Mouse (Mus musculus): ENCODE data around the gene Col6a1.
"Not testable (repeated sequence)": the region's sequence is repeated elsewhere in the genome, so short reads cannot be mapped to it uniquely, and the experiment has no call there.

Gene Col6a1

DNA sequence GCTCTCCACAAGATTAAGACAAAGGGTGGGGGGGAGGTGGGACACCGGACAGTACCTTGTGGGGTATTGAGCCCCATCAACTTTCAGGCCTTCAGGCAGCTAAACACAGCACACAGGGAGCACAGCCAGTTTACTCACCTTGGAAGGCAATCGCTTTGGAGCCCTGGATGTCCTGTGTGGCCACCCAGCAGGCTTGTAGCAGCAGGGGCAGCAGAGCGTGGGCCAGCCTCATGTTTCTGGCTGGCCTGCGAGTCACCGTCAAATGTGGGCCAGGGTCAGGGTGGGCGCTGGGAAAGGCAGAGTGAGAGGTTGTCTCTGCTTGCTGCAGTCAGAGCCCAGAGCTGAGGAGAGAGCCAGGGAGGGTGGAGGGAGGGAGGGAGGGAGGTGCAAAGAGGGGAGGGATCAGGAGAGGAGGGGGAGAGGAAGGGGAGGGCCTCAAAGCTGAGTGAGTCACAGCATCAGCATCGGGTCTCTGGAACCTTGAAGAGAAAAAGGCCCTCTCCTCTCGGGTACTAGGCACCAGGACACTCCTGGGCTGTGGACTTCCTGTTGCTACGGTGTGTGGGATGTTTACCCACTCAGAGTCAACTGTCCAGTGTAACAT, at the start of gene Col6a1:
Gene Col6a1, minus strand, starts transcription at position 487 of the 604 bp plus-strand sequence.
- peak; percentile 62 for DNase-seq

GRCm38 (mm10) chr10:76771624-76772023, 45.7 kb upstream of the Col6a1 start:
- DNase-seq = no peak

- no peak for DNase-seq
Observed at GRCm38 (mm10) chr10:76771086-76771485, 45.1 kb upstream of the Col6a1 start.

DNA sequence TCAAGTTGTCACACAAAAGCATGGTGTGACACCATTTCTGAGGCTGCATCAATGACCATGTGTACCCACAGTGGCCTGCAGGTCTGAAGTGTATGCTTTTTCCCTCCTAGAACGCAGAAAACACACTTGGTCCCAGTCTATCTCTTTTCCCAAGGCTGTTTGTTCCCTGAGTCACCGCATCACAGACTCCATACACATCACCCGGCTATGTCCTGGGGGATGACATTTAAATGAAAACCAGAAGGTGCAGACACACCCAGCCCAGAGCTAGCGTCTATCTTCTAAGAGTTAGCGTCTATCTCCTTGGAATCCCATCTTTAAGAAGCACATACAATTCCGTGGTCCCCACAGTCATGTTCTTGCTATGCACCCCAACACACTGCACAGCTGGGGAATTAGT, 43.6 kb upstream of the Col6a1 start:
- DNase-seq = no peak

DNA sequence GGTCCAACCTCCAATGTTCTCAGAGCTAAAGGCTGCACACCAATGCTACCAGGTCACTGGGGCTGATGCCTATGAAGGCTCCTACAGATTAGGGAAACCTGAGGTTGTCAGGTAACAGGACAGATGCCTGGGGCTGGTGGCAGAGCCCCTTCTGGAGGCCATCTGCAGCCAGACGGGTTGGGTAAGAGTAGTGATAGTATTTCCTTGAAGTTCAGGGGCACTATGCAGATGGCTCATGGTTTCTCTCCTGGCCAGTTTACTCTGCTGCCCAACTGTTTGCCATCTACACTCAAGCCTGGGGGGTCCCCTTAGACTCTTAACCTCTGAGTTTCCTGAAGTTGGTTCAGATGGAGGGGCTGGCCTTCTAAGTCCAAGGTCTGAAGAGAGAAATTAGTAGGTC, 40.2 kb upstream of the Col6a1 start:
- DNase-seq = no peak

DNA sequence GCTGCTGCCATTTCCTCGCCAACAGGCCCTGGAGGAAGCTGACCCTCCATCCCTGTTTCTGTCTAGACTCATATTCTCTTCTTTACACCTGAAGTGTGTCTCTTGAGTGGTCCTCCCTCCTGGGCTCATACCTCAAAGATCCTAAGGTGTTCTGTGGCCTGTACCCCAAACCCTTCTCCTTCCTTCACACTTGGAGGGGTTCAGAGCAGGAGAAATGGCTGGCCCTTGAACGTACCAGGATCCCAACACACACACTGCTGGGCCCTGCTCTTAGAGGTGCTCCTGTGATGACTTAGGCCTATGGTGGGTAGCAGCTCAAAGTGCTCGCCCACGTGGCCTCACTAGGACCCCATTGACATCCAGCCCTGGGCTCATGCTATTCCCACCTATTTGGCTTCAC, 39.0 kb upstream of the Col6a1 start:
- no peak for DNase-seq

DNA sequence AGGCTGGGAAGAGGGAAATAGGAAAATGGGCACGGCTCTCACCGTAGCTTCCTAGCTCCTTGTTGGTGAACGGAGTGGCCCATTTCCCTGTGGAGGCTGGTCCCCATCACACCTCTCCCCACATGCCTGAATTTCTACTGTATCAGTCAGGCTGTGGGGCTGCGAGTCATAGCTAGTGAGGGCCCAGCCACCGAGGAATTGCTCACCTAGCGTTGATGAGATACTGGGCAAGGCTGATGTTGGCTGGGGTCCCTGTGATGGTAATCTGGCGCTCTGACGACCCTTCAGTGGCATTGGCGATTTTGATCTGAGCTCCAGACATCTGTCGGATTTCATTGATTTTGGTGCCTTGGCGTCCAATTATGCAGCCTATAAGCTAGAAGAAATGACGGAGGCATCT, 37.0 kb upstream of the Col6a1 start:
- no peak for DNase-seq

DNA sequence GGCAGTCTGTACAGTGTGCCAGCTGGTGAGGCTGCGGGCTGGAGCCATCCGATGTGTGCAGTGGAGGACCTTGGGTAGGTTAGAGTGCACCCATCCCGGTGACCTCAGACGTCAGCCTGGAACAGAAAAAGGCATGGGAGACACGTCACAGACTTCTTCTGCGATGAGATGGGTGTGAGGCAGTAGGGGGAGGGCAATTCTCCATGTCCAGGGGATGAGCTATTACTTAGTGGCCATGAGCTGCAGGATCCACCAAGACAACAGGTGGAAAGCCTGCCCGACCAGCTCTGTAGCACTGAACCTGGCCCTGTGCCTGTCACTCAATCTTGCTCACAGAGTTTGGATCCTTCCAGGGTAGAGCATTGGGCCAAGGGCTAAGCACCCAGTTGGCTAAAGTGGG, 36.4 kb upstream of the Col6a1 start:
- DNase-seq = no peak

DNA sequence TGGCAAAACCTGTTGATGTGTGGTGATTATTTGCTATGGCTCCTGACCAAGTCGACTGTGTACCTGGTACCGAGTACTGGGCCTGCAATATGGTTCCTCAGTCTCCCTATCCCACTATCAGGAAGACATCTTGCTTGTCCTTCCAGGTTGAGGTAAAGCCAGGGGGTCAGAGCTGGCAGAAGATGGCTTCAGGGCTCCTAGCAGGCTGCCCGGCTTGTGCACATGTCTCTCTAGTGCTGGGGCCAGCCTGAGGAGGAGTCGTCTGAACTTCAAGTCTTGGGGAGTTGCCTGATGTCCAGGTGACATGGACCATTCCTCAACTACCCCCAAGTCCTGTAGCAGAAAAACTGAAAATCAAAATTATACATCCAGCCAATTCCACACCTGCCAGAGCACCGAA, 33.9 kb upstream of the Col6a1 start:
- no peak for DNase-seq

DNA sequence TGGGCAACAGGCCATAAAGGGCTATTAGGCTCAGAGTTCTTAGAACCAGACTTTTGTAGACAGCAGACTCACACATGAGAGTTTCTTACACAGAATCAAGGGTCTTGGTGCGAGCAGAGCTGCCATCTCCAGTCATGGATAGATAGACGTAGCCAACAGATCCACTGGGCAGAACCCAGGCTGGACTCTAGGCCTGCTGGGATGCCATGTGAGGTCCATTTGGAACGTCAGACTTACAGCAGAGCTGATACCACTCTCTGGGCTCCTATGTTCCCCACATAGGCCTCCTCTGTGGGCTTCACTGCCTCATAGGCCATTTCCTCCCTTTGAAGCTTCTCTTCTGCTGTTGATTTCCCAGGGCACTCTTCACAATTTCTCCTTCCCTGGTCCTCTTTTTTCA, 27.7 kb upstream of the Col6a1 start:
- DNase-seq = no peak

GRCm38 (mm10) chr10:76744267-76744666, 18.3 kb upstream of the Col6a1 start:
- not testable (repeated sequence) for DNase-seq

DNA sequence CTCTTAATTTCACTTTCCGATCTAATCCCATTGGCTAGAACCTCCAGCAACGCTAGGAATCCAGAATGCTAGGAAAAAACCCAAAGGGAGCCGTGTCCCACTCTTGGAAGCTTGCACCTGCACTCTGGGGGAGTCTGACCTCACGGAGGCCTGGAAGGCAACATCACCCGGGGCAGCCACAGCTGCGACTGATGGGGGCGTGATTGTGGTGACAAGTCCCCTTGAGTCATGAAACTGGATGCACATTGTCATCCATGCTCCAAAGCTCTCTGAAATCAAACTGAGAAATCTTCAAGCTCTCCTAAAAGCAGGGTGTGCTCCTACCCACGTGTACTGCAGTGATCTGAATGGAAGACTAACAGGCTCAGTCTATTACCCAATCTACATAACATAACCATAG, 10.8 kb upstream of the Col6a1 start:
- no peak for DNase-seq

GRCm38 (mm10) chr10:76734979-76735378, 9.0 kb upstream of the Col6a1 start:
- peak; percentile 89 for DNase-seq

DNA sequence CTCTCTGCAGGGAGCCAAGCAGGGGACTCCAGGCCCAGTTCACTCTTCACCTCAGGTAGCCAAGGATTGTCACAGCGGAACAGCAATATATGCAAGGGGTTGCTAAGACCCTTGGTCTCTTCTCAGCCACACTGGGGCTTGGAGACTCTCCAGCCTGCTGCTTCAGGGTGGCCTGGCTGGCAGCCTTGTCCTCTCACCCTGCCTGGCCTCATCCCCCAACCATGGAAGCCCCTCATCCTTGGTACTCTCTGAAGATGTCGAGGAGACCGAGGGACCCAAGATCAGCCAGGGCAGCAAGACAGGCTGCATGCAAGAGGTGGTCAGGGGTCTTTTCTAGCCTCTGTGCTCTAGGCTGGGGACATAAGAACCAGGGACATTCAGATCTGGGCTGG, 7.7 kb upstream of the Col6a1 start:
- DNase-seq = no peak

- DNase-seq = peak; percentile 89
Observed at GRCm38 (mm10) chr10:76732881-76733676, 7.1 kb upstream of the Col6a1 start.

- no peak for DNase-seq
Observed at GRCm38 (mm10) chr10:76732391-76732790, 6.4 kb upstream of the Col6a1 start.

DNA sequence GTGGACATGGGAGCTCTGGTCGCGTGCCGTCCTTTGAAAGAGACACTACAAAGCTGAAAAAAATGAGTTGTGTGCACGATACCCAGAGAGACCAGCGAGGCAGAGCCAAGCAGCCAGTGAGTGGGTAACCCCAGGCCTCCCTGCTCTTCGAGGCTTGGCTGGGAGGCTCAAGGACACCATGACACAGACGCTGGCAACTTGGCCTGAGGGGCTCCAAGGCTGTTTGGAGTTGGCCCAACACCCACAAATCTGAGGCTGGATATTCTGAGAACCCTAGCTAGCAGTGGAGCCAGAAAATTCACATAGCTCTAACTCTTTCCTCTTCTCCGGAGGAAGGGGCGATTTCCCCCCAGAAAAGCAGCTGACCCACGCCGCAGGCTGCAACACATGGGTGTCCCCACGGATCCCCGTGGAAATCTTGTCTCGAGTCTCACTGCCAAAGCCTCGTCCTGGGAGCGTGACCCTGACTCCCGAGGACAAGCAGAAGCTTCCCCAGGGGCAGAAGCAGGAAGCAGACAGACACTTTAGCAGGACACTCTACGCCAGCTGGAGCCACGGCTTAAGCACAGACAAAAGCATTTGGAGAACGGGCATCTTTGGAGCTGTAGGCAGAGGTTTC, 5.8 kb upstream of the Col6a1 start:
- peak; percentile 65 for DNase-seq

DNA sequence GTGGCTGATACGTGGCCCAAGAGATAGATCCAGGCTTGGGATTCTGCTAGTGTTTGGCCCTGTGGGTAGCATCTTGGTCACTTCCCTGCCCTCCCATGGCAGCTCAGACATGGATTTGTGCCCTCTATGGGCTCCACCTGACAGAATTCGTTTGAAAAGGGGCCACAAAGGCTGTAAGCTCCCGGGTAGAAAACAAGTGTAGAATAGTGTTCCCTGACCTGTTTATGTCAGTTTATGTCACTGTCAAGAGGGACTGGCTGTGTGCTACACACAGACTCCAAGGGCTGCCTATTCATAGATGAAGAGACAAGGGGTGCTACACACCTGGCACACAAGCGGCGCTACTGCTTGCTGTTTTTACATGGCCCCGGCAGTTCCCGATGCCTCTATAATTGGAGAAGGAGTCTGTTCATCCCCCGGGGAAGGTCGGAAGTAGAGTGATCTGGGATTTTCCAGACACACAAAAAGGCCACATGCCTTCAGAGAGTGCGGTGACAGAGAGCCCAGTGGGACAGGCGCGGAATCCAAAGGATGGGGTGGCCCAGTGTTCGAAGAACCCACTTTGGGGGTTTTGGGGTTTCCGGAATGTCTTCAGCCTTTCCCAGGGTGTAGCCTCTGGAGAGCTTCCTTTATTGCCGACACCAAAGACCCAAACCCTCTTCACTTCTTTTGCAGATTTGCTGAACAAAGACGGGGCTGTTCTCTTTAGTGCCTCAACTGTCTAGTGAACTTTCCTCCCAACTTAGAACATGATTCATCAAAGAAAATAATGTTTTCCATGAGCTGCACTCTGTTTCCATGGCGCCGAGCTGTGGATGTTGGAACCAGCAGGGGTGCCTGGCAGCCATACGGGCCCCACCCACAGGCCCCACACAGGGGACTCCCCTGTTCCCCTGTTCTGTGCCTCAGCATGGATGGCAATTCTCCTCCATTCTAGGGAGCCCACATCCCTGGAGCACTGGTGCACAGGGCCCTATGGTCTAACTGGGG, 4.0 kb upstream of the Col6a1 start:
- peak; percentile 9 for DNase-seq

DNA sequence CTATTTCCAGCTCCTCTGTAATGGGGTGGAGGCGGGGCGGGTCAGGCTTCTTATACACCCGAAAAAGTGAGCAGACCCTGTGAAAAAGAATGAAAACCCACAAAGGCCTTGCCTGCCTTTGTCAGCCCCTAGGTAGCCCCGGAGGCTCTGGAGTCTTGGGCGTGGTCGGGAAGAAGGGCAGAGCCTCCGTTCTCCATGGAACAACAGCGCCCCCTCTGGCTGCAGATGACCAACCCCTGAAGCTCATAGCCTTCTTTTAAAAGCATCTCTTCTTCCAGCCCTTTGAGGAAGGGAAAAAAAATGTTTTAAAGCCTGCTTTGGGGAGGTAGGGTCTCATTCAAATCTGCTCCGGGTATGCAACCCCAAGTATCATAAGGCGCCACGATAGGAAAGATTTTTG, 2.4 kb upstream of the Col6a1 start:
- peak; percentile 92 for DNase-seq

DNA sequence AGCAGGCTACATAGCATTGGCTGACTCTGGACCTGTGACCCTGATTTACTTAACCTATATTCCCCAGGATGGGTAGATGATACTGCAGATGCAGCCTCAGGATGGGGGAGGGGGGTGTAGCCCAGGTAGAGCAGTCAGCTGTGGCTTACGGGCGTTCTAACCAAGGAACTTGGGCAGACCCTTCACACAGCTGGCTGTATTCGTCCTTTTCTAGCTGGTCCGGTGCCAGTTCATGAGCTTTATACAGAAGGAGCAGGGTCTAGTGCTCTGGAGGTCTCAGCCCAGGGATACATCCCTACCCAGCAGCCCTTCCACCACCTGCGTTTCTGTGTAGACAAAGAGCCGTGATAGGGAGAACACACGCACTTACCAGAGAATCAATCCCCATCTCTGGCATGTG, 1.3 kb upstream of the Col6a1 start:
- DNase-seq = peak; percentile 14

- DNase-seq = peak; percentile 10
Observed at GRCm38 (mm10) chr10:76726866-76727265, 898 bp upstream of the Col6a1 start.

- peak; percentile 11 for DNase-seq
Observed at GRCm38 (mm10) chr10:76725097-76725496, 871 bp downstream of the Col6a1 start.

DNA sequence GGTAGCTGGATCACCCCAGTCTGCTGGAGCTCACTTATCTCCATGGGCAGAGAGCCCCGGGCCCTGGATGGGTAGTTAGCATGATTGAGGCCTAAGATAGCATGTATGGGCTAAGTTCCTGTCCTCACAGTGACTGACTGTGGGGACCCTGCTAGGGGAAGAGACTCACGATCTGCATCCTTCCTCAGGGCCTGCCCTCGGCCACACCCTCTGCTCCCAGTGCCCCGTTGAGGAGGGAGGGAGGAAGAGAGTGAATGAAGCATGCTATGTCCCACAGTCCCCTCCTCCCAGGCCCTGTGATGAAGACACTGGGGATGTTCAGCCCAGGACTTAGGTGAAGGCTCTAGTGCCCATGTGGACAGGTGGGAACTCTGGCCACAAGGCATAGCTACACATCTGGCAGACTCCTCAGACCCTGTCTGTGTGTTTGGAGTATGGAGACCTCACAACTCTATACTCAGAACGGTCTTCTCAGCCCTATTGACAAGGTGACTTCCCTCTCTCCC, 1.7 kb downstream of the Col6a1 start:
- DNase-seq = peak; percentile 7

Data from kidney, postnatal 10 days (tissue).